Mouse (Mus musculus) ovary, postnatal 10 days (tissue): ENCODE measurements around the gene Ap4e1.
"Not testable (repeated sequence)": the region's sequence is repeated elsewhere in the genome, so short reads cannot be mapped to it uniquely, and the experiment has no call there.

ENCODE experiments used
- DNase-seq: peaks from one replicate; pipeline ENCODE4 v3.0.0; 2022; ENCODE audit warnings: low spot score

Gene Ap4e1

GRCm38 (mm10) chr2:127077611-127078010, 69.1 kb downstream of the Ap4e1 start:
- no peak for DNase-seq

GRCm38 (mm10) chr2:127079066-127079465, 70.5 kb downstream of the Ap4e1 start:
- not testable (repeated sequence) for DNase-seq

GRCm38 (mm10) chr2:127079881-127080590, 71.5 kb downstream of the Ap4e1 start:
- no peak for DNase-seq

GRCm38 (mm10) chr2:127080591-127081218, 72.2 kb downstream of the Ap4e1 start:
- no peak for DNase-seq

- DNase-seq = no peak
These were observed 77.7 kb downstream of the Ap4e1 start for GRCm38 (mm10) chr2:127086235-127086634.

GRCm38 (mm10) chr2:127090151-127090550, 81.6 kb downstream of the Ap4e1 start:
- DNase-seq = not testable (repeated sequence)

GRCm38 (mm10) chr2:127092000-127092399, 83.5 kb downstream of the Ap4e1 start:
- no peak for DNase-seq

- no peak for DNase-seq
These were observed 100.5 kb downstream of the Ap4e1 start for GRCm38 (mm10) chr2:127108986-127109385.
